Mouse (Mus musculus): ENCODE data around the gene Tppp3.

DNA sequence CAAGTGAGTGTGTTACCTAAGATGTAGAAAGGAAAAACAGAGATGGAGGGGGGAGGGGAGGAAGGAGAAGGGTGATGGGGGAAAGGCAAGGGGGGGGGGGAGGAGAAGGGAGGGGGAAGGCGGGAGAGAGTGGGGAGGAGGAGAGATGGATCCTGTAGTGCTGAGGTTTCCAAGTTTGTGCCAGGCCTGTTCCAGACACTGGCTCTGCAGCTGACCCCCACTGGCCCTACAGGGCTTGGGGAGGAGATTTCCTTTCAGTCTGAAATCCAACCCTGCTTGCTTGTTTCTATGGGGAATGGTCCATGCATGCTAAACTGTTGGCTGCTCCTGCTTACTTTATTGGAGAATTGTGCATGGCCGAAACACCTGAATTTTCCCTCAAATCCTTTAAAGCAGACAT, 37.4 kb upstream of the Tppp3 start:
- no peak for TF ChIP-seq CTCF (IDR thresholded peaks at IDR 0.05; ENCODE audit: extremely low read depth, insufficient read length, insufficient replicate concordance, low read depth, low read length)
- TF ChIP-seq POLR2A (IDR thresholded peaks at IDR 0.05; ENCODE audit: low read depth, low read length) = no peak
